Mouse (Mus musculus) CH12.LX (cell line): ENCODE measurements around the gene Wdr63. TPM values are rescaled to one million over a fixed set of nuclear protein-coding genes. Genes with fewer than 3 reads are reported as not detected.

Source experiments
- DNase-seq: peaks from one replicate; pipeline ENCODE4 v3.0.0-alpha.2; 2013; ENCODE audit errors: extremely low read depth
- H3K27ac ChIP-seq: 2 replicates; pipeline ENCODE4 v1.5.1; 2012; ENCODE audit warnings: low read depth, mild to moderate bottlenecking, control low read depth, moderate library complexity; ENCODE audit not compliant: insufficient read depth
- H3K27me3 ChIP-seq: replicated peaks from 2 replicates; pipeline ENCODE3; 2012; ENCODE audit warnings: inconsistent platforms
- H3K36me3 ChIP-seq, 2 experiments: replicated peaks in 1 of 2; 2 replicates each; pipeline versions ENCODE3 to v1.6.1; 2012; ENCODE audit warnings: inconsistent platforms in 1 of 2, low read length in 1 of 2, mild to moderate bottlenecking in 1 of 2, mixed read lengths in 1 of 2, moderate library complexity in 1 of 2; ENCODE audit not compliant: control insufficient read depth in 1 of 2, insufficient read depth in 1 of 2
- H3K4me1 ChIP-seq, 2 experiments: 2 replicates each; pipeline ENCODE4 v1.6.1; 2012; ENCODE audit warnings: inconsistent platforms in 1 of 2, moderate library complexity in 1 of 2; ENCODE audit not compliant: insufficient read depth in 2 of 2, control insufficient read depth in 1 of 2
- H3K4me2 ChIP-seq: 2 replicates; pipeline ENCODE4 v1.6.1; 2012; ENCODE audit warnings: low read depth, mild to moderate bottlenecking, control low read depth; ENCODE audit not compliant: poor library complexity, insufficient read depth, severe bottlenecking
- H3K4me3 ChIP-seq, 3 experiments: fragments of 150-350 bp in 1 of 3; sonication (generic) in 1 of 3; replicated peaks in 1 of 3; 2 replicates each; pipeline versions ENCODE3 to v1.5.1; 2011 to 2012; ENCODE audit warnings: low read depth in 2 of 3, low read length in 2 of 3, mild to moderate bottlenecking in 2 of 3, moderate library complexity in 2 of 3, control low read depth in 1 of 3, improper control_type of control experiment in 1 of 3, inconsistent platforms in 1 of 3, mixed read lengths in 1 of 3; ENCODE audit not compliant: poor library complexity in 1 of 3
- H3K79me2 ChIP-seq: replicated peaks from 2 replicates; pipeline ENCODE4 v1.6.1; 2012; ENCODE audit warnings: mild to moderate bottlenecking, moderate library complexity; ENCODE audit not compliant: control insufficient read depth, poor library complexity, insufficient read depth, severe bottlenecking; ENCODE audit errors: extremely low read depth
- H3K9ac ChIP-seq: 2 replicates; pipeline ENCODE4 v1.6.1; 2012; ENCODE audit warnings: low read depth, mild to moderate bottlenecking, control low read depth, moderate library complexity; ENCODE audit not compliant: insufficient read depth
- H3K9me3 ChIP-seq: replicated peaks from 2 replicates; pipeline ENCODE3; 2012; ENCODE audit warnings: low read length, inconsistent platforms, mixed read lengths
- CHD2 ChIP-seq: IDR thresholded peaks from 2 replicates; pipeline ENCODE4 v1.6.1; 2011; ENCODE audit warnings: low read length, improper control_type of control experiment
- E2F4 ChIP-seq: IDR thresholded peaks from 2 replicates; pipeline ENCODE4 v1.6.1; 2011; ENCODE audit warnings: low read depth, low read length, improper control_type of control experiment; ENCODE audit not compliant: insufficient replicate concordance
- ELF1 ChIP-seq: IDR thresholded peaks from 2 replicates; pipeline ENCODE4 v1.6.1; 2014; ENCODE audit warnings: low read depth, mild to moderate bottlenecking, inconsistent platforms, low read length, improper control_type of control experiment
- EP300 ChIP-seq: IDR thresholded peaks from 2 replicates; pipeline ENCODE4 v1.6.1; 2011; ENCODE audit warnings: low read length, improper control_type of control experiment
- ETS1 ChIP-seq: conservative IDR thresholded peaks from 2 replicates; pipeline ENCODE4 v1.6.1; 2012; ENCODE audit warnings: low read depth, mild to moderate bottlenecking, inconsistent platforms, low read length, improper control_type of control experiment, moderate library complexity
- HCFC1 ChIP-seq: IDR thresholded peaks from 2 replicates; pipeline ENCODE4 v1.6.1; 2012; ENCODE audit warnings: low read depth, mild to moderate bottlenecking, inconsistent platforms, low read length, improper control_type of control experiment
- JUN ChIP-seq: IDR thresholded peaks from 2 replicates; pipeline ENCODE4 v1.6.1; 2011; ENCODE audit warnings: low read depth, mild to moderate bottlenecking, low read length, improper control_type of control experiment, moderate library complexity; ENCODE audit not compliant: insufficient read depth
- JUND ChIP-seq: conservative IDR thresholded peaks from 2 replicates; pipeline ENCODE4 v1.6.1; 2011; ENCODE audit warnings: low read depth, low read length, improper control_type of control experiment
- KAT2A ChIP-seq: IDR thresholded peaks from 2 replicates; pipeline ENCODE4 v1.6.1; 2012; ENCODE audit warnings: low read length, improper control_type of control experiment, inconsistent platforms; ENCODE audit not compliant: insufficient replicate concordance
- MAFK ChIP-seq: IDR thresholded peaks from 2 replicates; pipeline ENCODE4 v1.6.1; 2011; ENCODE audit warnings: low read length, improper control_type of control experiment; ENCODE audit not compliant: insufficient replicate concordance
- MAZ ChIP-seq: IDR thresholded peaks from 2 replicates; pipeline ENCODE4 v1.6.1; 2012; ENCODE audit warnings: low read depth, mild to moderate bottlenecking, inconsistent platforms, low read length, improper control_type of control experiment, moderate library complexity
- MEF2A ChIP-seq: IDR thresholded peaks from 2 replicates; pipeline ENCODE4 v1.6.1; 2014; ENCODE audit warnings: low read depth, mild to moderate bottlenecking, inconsistent platforms, low read length, improper control_type of control experiment, borderline replicate concordance
- NELFE ChIP-seq: IDR thresholded peaks from 2 replicates; pipeline ENCODE4 v1.6.1; 2011; ENCODE audit warnings: low read depth, low read length, improper control_type of control experiment
- RAD21 ChIP-seq: IDR thresholded peaks from 2 replicates; pipeline ENCODE4 v1.6.1; 2011; ENCODE audit warnings: low read depth, mild to moderate bottlenecking, low read length, improper control_type of control experiment, moderate library complexity
- RCOR1 ChIP-seq: conservative IDR thresholded peaks from 2 replicates; pipeline ENCODE4 v1.6.1; 2012; ENCODE audit warnings: low read depth, mild to moderate bottlenecking, inconsistent platforms, low read length, improper control_type of control experiment
- SIN3A ChIP-seq: IDR thresholded peaks from 2 replicates; pipeline ENCODE4 v1.6.1; 2012; ENCODE audit warnings: low read length, improper control_type of control experiment, inconsistent platforms
- SMC3 ChIP-seq: IDR thresholded peaks from 2 replicates; pipeline ENCODE4 v1.6.1; 2011; ENCODE audit warnings: low read depth, low read length, improper control_type of control experiment
- TCF12 ChIP-seq: IDR thresholded peaks from 2 replicates; pipeline ENCODE4 v1.6.1; 2014; ENCODE audit warnings: low read depth, mild to moderate bottlenecking, inconsistent platforms, low read length, improper control_type of control experiment
- UBTF ChIP-seq: IDR thresholded peaks from 2 replicates; pipeline ENCODE4 v1.6.1; 2012; ENCODE audit warnings: low read depth, mild to moderate bottlenecking, inconsistent platforms, low read length, improper control_type of control experiment, moderate library complexity
- ZKSCAN1 ChIP-seq: IDR thresholded peaks from 2 replicates; pipeline ENCODE4 v1.6.1; 2012; ENCODE audit warnings: low read depth, inconsistent platforms, low read length, improper control_type of control experiment, borderline replicate concordance
- ZMIZ1 ChIP-seq: IDR thresholded peaks from 2 replicates; pipeline ENCODE4 v1.6.1; 2012; ENCODE audit warnings: low read depth, mild to moderate bottlenecking, inconsistent platforms, low read length, improper control_type of control experiment
- dilution Hi-C: fragments of 300-500 bp; cut with MboI; formaldehyde crosslinking; loops from 2 replicates; pipeline ENCODE4 v1.14.3; 2020; ENCODE audit warnings: low sequenced_read_pairs; ENCODE audit not compliant: extremely low pct_unique_long_range_greater_than_20kb, extremely low pct_ligation_motif_present
- in situ Hi-C: fragments of 300-500 bp; cut with MboI; formaldehyde crosslinking; loops from 3 replicates; pipeline ENCODE4 v1.14.3; 2019; ENCODE audit warnings: low sequenced_read_pairs, low pct_ligation_motif_present, low pct_unique_long_range_greater_than_20kb, mixed read lengths
- polyA plus RNA-seq: library from polyadenylated mRNA; unstranded; fragments of >175 nt; gene quantifications from 2 replicates; pipeline ENCODE4 v1.2.1, GENCODE M21; 2012; ENCODE audit warnings: low read depth; ENCODE audit not compliant: insufficient read length
- total RNA-seq, 2 experiments: library from RNA; depleted of rRNA; stranded (reverse); fragments of 300-350 nt in 1 of 2; fragments of >200 nt in 1 of 2; gene quantifications; 2 replicates each; pipeline ENCODE4 v1.2.3; 2012 to 2014

The Wdr63 gene
- total and polyA plus RNA-seq, 3 experiments = not detected

DNA sequence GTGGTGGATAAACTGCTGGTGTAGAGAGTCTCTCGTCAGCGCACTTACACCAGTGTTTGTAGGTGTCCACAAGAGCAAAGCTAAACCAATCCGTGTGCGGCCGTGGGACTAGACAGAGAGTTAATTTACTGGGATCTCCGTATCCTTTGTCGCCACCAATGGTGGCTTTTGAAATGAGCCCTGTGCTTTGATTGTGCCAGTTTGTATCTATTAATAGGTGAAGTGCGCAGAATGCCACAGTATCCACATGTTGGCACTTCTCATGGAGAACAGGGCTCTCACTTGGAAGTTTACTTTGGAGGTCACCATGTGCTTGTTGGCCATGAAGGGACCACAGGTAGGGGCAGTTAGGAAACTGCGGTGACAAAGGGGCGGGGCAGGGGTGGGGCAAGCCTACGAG is 66.5 kb downstream of the Wdr63 start:
- no peak for TF ChIP-seq RCOR1
- no peak for TF ChIP-seq JUN
- TF ChIP-seq E2F4 = no peak
- TF ChIP-seq ETS1 = no peak
- TF ChIP-seq ELF1 = no peak
- TF ChIP-seq NELFE = no peak
- no peak for TF ChIP-seq MAZ

GRCm38 (mm10) chr3:146039132-146039903 is 68.6 kb downstream of the Wdr63 start:
- dilution Hi-C loops = no loop called here
- in situ Hi-C loops = no loop called here
- DNase-seq = no peak
- Histone ChIP-seq H3K79me2 (no peaks in the 10 kb centered on the region), H3K4me3 (no peak overlapping the region), H3K9me3 (peaks cover 8% of the 10 kb centered on the region), H3K9ac (no peak overlapping the region), H3K27me3 (no peaks in the 10 kb centered on the region), H3K27ac (no peak overlapping the region), H3K36me3 (no peaks in the 10 kb centered on the region), H3K4me2 (no peak overlapping the region), H3K4me1 (no peaks in the 10 kb centered on the region; a peak in 1 of 4 replicates)
- TF ChIP-seq UBTF (no peak), TCF12 (no peak), SIN3A (no peak), SMC3 (no peak), ELF1 (no peak), EP300 (no peak), ZKSCAN1 (no peak), KAT2A (no peak), RAD21 (no peak), CHD2 (no peak), JUN (no peak), HCFC1 (no peak), ZMIZ1 (no peak), JUND (no peak), MAFK (no peak), MEF2A (no peak)

More for the DNA sequence above, 66.5 kb downstream of the Wdr63 start:
- Histone ChIP-seq H3K27me3 (no peaks in the 10 kb centered on the region), H3K36me3 (no peaks in the 10 kb centered on the region), H3K9ac (no peak overlapping the region), H3K27ac (no peak overlapping the region), H3K79me2 (no peaks in the 10 kb centered on the region), H3K4me2 (no peak overlapping the region), H3K4me3 (no peak overlapping the region), H3K4me1 (no peaks in the 10 kb centered on the region; a peak in 1 of 4 replicates), H3K9me3 (peaks cover 8% of the 10 kb centered on the region)
- dilution Hi-C loops (no loop called here), in situ Hi-C loops (no loop called here)
- no peak for DNase-seq
